Mouse (Mus musculus): ENCODE measurements around the gene Gm13420.
A peak's percentile ranks its signal among the peaks of the same experiment; 100 is the strongest.
"Not testable (repeated sequence)": the region's sequence is repeated elsewhere in the genome, so short reads cannot be mapped to it uniquely, and the experiment has no call there.

The Gm13420 gene

GRCm38 (mm10) chr2:29738799-29739198, 12.7 kb downstream of the Gm13420 start:
- DNase-seq (ENCODE audit: low spot score in 2 of 2), result no peak

- no peak for DNase-seq (ENCODE audit: low spot score in 2 of 2)
These were observed 14.1 kb downstream of the Gm13420 start for GRCm38 (mm10) chr2:29737209-29737925.

GRCm38 (mm10) chr2:29735708-29736107, 15.8 kb downstream of the Gm13420 start:
- no peak for DNase-seq (ENCODE audit: low spot score in 2 of 2)

- no peak for DNase-seq (ENCODE audit: low spot score in 2 of 2)
These were observed 18.1 kb downstream of the Gm13420 start for GRCm38 (mm10) chr2:29733348-29733747.

GRCm38 (mm10) chr2:29732559-29732958, 18.9 kb downstream of the Gm13420 start:
- DNase-seq (ENCODE audit: low spot score in 2 of 2), result no peak

- no peak for DNase-seq (ENCODE audit: low spot score in 2 of 2)
These were observed 19.9 kb downstream of the Gm13420 start for GRCm38 (mm10) chr2:29731545-29731944.

GRCm38 (mm10) chr2:29729500-29729899, 22.0 kb downstream of the Gm13420 start:
- no peak for DNase-seq (ENCODE audit: low spot score in 2 of 2)

GRCm38 (mm10) chr2:29724664-29725365, 26.7 kb downstream of the Gm13420 start:
- DNase-seq (ENCODE audit: low spot score in 2 of 2), result no peak

GRCm38 (mm10) chr2:29723132-29723531, 28.4 kb downstream of the Gm13420 start:
- DNase-seq (ENCODE audit: low spot score in 2 of 2), result no peak

GRCm38 (mm10) chr2:29718581-29718980, 32.9 kb downstream of the Gm13420 start:
- no peak for DNase-seq (ENCODE audit: low spot score in 2 of 2)

GRCm38 (mm10) chr2:29716691-29717090, 34.8 kb downstream of the Gm13420 start:
- DNase-seq (ENCODE audit: low spot score in 2 of 2), result peak in 1 of 2 experiments; percentile 50

GRCm38 (mm10) chr2:29716143-29716542, 35.3 kb downstream of the Gm13420 start:
- DNase-seq (ENCODE audit: low spot score in 2 of 2), result no peak

- peak in 1 of 2 experiments; percentile 56 for DNase-seq (ENCODE audit: low spot score in 2 of 2)
These were observed 37.4 kb downstream of the Gm13420 start for GRCm38 (mm10) chr2:29714127-29714526.

- DNase-seq (ENCODE audit: low spot score in 2 of 2), result no peak
These were observed 38.0 kb downstream of the Gm13420 start for GRCm38 (mm10) chr2:29713501-29713900.

- DNase-seq (ENCODE audit: low spot score in 2 of 2), result no peak
These were observed 39.6 kb downstream of the Gm13420 start for GRCm38 (mm10) chr2:29711877-29712276.

- DNase-seq (ENCODE audit: low spot score in 2 of 2), result no peak
These were observed 40.4 kb downstream of the Gm13420 start for GRCm38 (mm10) chr2:29711038-29711437.

- DNase-seq (ENCODE audit: low spot score in 2 of 2), result not testable (repeated sequence)
These were observed 43.3 kb downstream of the Gm13420 start for GRCm38 (mm10) chr2:29708209-29708608.

- DNase-seq (ENCODE audit: low spot score in 2 of 2), result peak; percentile 60 to 62
These were observed 43.8 kb downstream of the Gm13420 start for GRCm38 (mm10) chr2:29707731-29708130.

GRCm38 (mm10) chr2:29706726-29707620, 44.5 kb downstream of the Gm13420 start:
- DNase-seq (ENCODE audit: low spot score in 2 of 2), result no peak

- no peak for DNase-seq (ENCODE audit: low spot score in 2 of 2)
These were observed 46.0 kb downstream of the Gm13420 start for GRCm38 (mm10) chr2:29705493-29705892.

- no peak for DNase-seq (ENCODE audit: low spot score in 2 of 2)
These were observed 48.1 kb downstream of the Gm13420 start for GRCm38 (mm10) chr2:29703104-29704081.

Measured in right cerebral cortex, postnatal 10 days (tissue).